Mouse (Mus musculus): ENCODE data around the gene Adgrv1.
A peak's percentile ranks its signal among the peaks of the same experiment; 100 is the strongest.

The Adgrv1 gene

GRCm38 (mm10) chr13:81610349-81610748, 22.6 kb downstream of the Adgrv1 start:
- DNase-seq (ENCODE audit: low read depth, low spot score) = no peak

- DNase-seq (ENCODE audit: low read depth, low spot score) = no peak
Observed at GRCm38 (mm10) chr13:81606991-81607390, 26.0 kb downstream of the Adgrv1 start.

GRCm38 (mm10) chr13:81596910-81597607, 35.9 kb downstream of the Adgrv1 start:
- DNase-seq (ENCODE audit: low read depth, low spot score) = no peak

- no peak for DNase-seq (ENCODE audit: low read depth, low spot score)
Observed at GRCm38 (mm10) chr13:81578692-81579091, 54.3 kb downstream of the Adgrv1 start.

GRCm38 (mm10) chr13:81570241-81570821, 62.6 kb downstream of the Adgrv1 start:
- DNase-seq (ENCODE audit: low read depth, low spot score) = no peak

GRCm38 (mm10) chr13:81550024-81550423, 82.9 kb downstream of the Adgrv1 start:
- DNase-seq (ENCODE audit: low read depth, low spot score) = no peak

GRCm38 (mm10) chr13:81534916-81535315, 98.0 kb downstream of the Adgrv1 start:
- DNase-seq (ENCODE audit: low read depth, low spot score) = no peak

- no peak for DNase-seq (ENCODE audit: low read depth, low spot score)
Observed at GRCm38 (mm10) chr13:81526687-81527086, 106.3 kb downstream of the Adgrv1 start.

- no peak for DNase-seq (ENCODE audit: low read depth, low spot score)
Observed at GRCm38 (mm10) chr13:81510142-81510541, 122.8 kb downstream of the Adgrv1 start.

GRCm38 (mm10) chr13:81497035-81497434, 135.9 kb downstream of the Adgrv1 start:
- no peak for DNase-seq (ENCODE audit: low read depth, low spot score)

- no peak for DNase-seq (ENCODE audit: low read depth, low spot score)
Observed at GRCm38 (mm10) chr13:81491971-81492370, 141.0 kb downstream of the Adgrv1 start.

GRCm38 (mm10) chr13:81486980-81487379, 146.0 kb downstream of the Adgrv1 start:
- DNase-seq (ENCODE audit: low read depth, low spot score) = no peak

GRCm38 (mm10) chr13:81473750-81474149, 159.2 kb downstream of the Adgrv1 start:
- DNase-seq (ENCODE audit: low read depth, low spot score) = no peak

GRCm38 (mm10) chr13:81466661-81467060, 166.3 kb downstream of the Adgrv1 start:
- no peak for DNase-seq (ENCODE audit: low read depth, low spot score)

- no peak for DNase-seq (ENCODE audit: low read depth, low spot score)
Observed at GRCm38 (mm10) chr13:81465794-81466193, 167.2 kb downstream of the Adgrv1 start.

GRCm38 (mm10) chr13:81449630-81450029, 183.3 kb downstream of the Adgrv1 start:
- no peak for DNase-seq (ENCODE audit: low read depth, low spot score)

GRCm38 (mm10) chr13:81449198-81449597, 183.8 kb downstream of the Adgrv1 start:
- DNase-seq (ENCODE audit: low read depth, low spot score) = no peak

- DNase-seq (ENCODE audit: low read depth, low spot score) = no peak
Observed at GRCm38 (mm10) chr13:81441412-81441811, 191.5 kb downstream of the Adgrv1 start.

GRCm38 (mm10) chr13:81439390-81440025, 193.4 kb downstream of the Adgrv1 start:
- peak; percentile 24 for DNase-seq (ENCODE audit: low read depth, low spot score)

GRCm38 (mm10) chr13:81437088-81437487, 195.9 kb downstream of the Adgrv1 start:
- DNase-seq (ENCODE audit: low read depth, low spot score) = no peak

GRCm38 (mm10) chr13:81426896-81427755, 205.8 kb downstream of the Adgrv1 start:
- DNase-seq (ENCODE audit: low read depth, low spot score) = no peak

GRCm38 (mm10) chr13:81425111-81425510, 207.8 kb downstream of the Adgrv1 start:
- no peak for DNase-seq (ENCODE audit: low read depth, low spot score)

Measured in WW6 (cell line).